Mouse (Mus musculus) hindbrain, embryonic 14.5 days (tissue): ENCODE results near the gene Paqr8. TPM values are rescaled to one million over a fixed set of nuclear protein-coding genes. Genes with fewer than 3 reads are reported as not detected.

Experiments used
- ATAC-seq: fragments of 200-750 bp; cut with Nextera tagmentation; 2 replicates; pipeline ENCODE4 v1.8.0; 2017; ENCODE audit warnings: moderate number of reproducible peaks, mild to moderate bottlenecking, moderate TSS enrichment, moderate library complexity; ENCODE audit not compliant: low FRiP score
- DNase-seq: peaks from one replicate; pipeline ENCODE4 v3.0.0-alpha.2; 2015; ENCODE audit warnings: low spot score
- H3K27ac ChIP-seq: fragments of 300-500 bp; sonication (generic); 2 replicates; pipeline ENCODE4 v1.5.1; 2014; ENCODE audit warnings: mild to moderate bottlenecking, moderate library complexity
- H3K27me3 ChIP-seq: fragments of 300-500 bp; sonication (generic); 2 replicates; pipeline ENCODE4 v1.6.1; 2014; ENCODE audit warnings: mild to moderate bottlenecking, low read length, mixed read lengths; ENCODE audit not compliant: control insufficient read depth, insufficient read depth
- H3K36me3 ChIP-seq: fragments of 300-500 bp; sonication (generic); replicated peaks from 2 replicates; pipeline ENCODE4 v1.6.1; 2014; ENCODE audit not compliant: control insufficient read depth, insufficient read depth
- H3K4me1 ChIP-seq: fragments of 300-500 bp; sonication (generic); replicated peaks from 2 replicates; pipeline ENCODE4 v1.6.1; 2014; ENCODE audit warnings: antibody characterized with exemption, low read length, mixed read lengths; ENCODE audit not compliant: control insufficient read depth, insufficient read depth
- H3K4me2 ChIP-seq: fragments of 300-500 bp; sonication (generic); replicated peaks from 2 replicates; pipeline ENCODE4 v1.6.1; 2014; ENCODE audit warnings: mild to moderate bottlenecking, moderate library complexity
- H3K4me3 ChIP-seq: fragments of 300-500 bp; sonication (generic); replicated peaks from 2 replicates; pipeline ENCODE4 v1.5.1; 2014; ENCODE audit warnings: mild to moderate bottlenecking, low read length
- H3K9ac ChIP-seq: fragments of 300-500 bp; sonication (generic); 2 replicates; pipeline ENCODE4 v1.6.1; 2014
- H3K9me3 ChIP-seq: fragments of 300-500 bp; sonication (generic); 2 replicates; pipeline ENCODE4 v1.6.1; 2016; ENCODE audit warnings: low read length; ENCODE audit not compliant: control insufficient read depth
- WGBS: fragments of 180-500 bp; shearing (Covaris S2); extraction: QIAGEN DNeasy Blood & Tissue Kit; methylation state at CpG from one replicate; pipeline ENCODE4 v1.1.7; 2014; 5-methylcytosine and 5-hydroxymethylcytosine counted together
- polyA plus RNA-seq: library from polyadenylated mRNA; unstranded; fragments of >200 nt; fragmentation: Nextera tagmentation; extraction: Ambion mirVana; gene quantifications from 2 replicates; pipeline ENCODE4 v1.2.1, GENCODE M21; 2014

The Paqr8 gene
- polyA plus RNA-seq: 39.9 and 43.5 TPM in 2 replicates

DNA sequence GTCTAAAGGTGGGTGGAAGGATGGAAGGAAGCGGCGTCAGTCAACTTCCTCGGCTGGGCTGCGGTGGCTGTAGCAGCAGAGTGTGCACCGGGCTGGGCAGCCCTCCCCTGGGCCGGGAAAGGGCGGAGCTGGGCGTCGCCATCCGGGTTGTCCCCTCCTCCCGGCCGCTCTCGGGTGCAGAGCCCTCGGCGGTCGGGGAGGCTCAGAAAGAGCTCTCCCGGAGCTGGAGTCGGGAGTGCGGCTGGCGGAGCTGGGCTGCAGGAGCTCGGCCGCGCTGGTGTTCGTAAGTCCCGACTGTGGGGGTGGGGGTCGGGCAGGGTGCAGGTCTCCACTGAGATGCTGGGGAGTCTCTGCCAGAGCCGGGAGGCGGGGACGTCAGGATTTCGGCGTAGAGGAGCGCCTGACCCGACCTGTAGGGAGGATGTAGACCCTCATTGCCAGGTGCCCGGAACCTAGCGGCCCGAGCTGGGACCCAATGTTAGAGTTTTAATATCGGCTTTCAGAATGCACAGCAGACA, at the start of gene Paqr8:
Gene Paqr8 (plus strand): TSS at position 203 of the 518 bp plus-strand sequence.
- peaks cover 19% of the 10 kb centered on the region for H3K4me1 ChIP-seq
- peak within 1 kb of the TSS; percentile 69 for H3K9ac ChIP-seq
- under 1% methylated on average over 31 of the region's 37 CpGs for WGBS
- H3K27me3 ChIP-seq: no peaks in the 10 kb centered on the region
- DNase-seq (peak; percentile 83), ATAC-seq (peak; percentile 96)
- peak within 1 kb of the TSS; percentile 69 for H3K27ac ChIP-seq
- no peaks in the 10 kb centered on the region for H3K36me3 ChIP-seq
- peak within 1 kb of the TSS; percentile 67 for H3K4me3 ChIP-seq
- no peaks in the 10 kb centered on the region for H3K9me3 ChIP-seq
- H3K4me2 ChIP-seq: peak within 1 kb of the TSS; percentile 66

DNA sequence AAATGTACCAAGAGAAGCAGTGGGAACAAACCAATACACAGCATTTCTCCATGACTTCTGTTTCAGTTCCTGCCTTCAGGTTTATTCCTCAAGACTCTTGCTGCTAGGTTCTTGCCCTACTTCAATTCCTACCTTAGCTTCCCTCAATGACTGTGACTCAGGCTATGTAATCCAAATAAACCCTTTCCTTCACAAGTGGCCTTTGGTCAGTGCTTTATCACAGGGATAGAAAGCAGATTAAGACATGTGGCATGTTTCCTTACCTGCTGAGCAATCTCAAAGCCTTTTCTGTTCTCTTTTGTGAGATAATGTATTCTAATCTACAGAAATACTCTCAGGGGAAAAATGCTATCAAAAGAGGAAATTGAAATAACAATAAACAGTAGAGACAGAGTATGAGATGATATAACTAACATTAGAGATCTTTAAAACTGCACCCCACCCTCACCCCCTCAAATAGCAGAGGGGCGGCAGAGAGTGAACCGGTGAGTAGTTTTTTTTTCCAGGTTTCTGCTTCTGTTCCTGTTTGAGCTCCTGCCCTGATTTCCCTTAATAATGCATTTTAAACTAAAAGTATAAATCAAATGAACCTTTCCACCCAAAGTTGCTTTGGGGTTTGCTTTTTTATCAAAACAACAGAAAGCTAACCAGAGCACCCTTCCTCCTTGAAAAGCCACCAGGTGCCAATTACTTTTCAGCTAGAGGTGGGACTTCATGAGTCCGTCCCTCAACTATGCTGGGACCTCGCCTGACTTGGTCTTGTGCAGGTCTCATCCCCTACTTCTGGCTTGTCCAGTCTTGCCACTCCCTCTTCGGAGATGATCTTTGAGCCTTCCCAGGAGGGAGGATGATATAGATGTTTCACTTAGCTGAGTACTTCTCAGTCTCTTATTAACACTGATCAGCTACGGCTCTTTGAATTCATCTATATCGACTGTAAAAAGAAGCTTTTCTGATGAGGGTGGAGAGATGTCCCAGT, 33.2 kb upstream of the Paqr8 start:
- Histone ChIP-seq H3K9me3 (no peaks in the 10 kb centered on the region), H3K36me3 (no peaks in the 10 kb centered on the region), H3K27ac (no peak overlapping the region), H3K4me2 (no peak overlapping the region), H3K9ac (no peak overlapping the region), H3K4me3 (no peak overlapping the region), H3K4me1 (no peaks in the 10 kb centered on the region), H3K27me3 (no peaks in the 10 kb centered on the region)
- 89% methylated on average over 7 of the region's 7 CpGs for WGBS
- ATAC-seq (no peak), DNase-seq (no peak)

DNA sequence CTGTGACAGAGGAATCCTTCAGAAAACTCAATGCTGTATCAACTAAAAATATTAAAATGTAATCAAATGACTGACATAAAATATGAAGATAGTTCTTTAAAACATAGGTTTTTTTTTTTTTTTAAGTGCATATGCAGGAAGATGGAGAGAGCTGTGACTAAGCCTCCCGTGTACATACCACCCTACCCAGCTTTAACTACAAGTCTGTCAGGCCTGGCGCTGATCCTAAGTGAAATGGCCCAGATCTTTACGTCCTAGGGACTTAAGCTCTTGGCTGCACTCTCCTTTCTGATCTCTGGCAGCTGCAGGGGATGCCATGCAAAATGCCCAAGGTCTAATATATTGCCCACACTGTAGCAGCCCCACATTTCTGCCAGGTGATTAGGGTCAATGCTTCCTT, 29.6 kb upstream of the Paqr8 start:
- Histone ChIP-seq H3K9ac (no peak overlapping the region), H3K27me3 (no peaks in the 10 kb centered on the region), H3K4me2 (no peak overlapping the region), H3K4me3 (no peak overlapping the region), H3K4me1 (no peaks in the 10 kb centered on the region), H3K9me3 (no peaks in the 10 kb centered on the region), H3K36me3 (no peaks in the 10 kb centered on the region), H3K27ac (no peak overlapping the region)
- WGBS: 78% methylated on average over 3 of the region's 3 CpGs
- ATAC-seq (no peak), DNase-seq (no peak)

DNA sequence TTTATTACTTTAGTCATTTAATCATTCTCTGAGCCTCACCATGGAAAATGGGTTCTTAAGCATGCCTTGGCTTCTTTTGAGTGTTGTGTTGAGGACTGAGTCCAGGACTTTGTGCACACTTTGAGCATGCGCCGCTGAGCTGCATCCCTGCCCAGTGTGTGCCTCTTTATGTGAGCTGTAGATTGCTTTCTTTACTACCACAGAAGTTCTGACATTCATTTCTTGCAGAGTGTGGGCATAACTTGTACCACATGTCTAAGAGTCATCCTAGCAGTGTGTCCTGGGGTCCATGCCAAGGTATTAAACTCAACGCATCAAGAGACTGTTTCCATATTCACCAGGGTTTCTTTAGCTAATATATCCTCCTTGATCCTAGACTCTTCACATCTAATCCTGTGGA, 28.5 kb upstream of the Paqr8 start:
- no peaks in the 10 kb centered on the region for H3K36me3 ChIP-seq
- H3K9me3 ChIP-seq: no peaks in the 10 kb centered on the region
- no peak for DNase-seq
- no peak overlapping the region for H3K4me2 ChIP-seq
- H3K4me3 ChIP-seq: no peak overlapping the region
- H3K27me3 ChIP-seq: no peaks in the 10 kb centered on the region
- 92% methylated on average over 3 of the region's 3 CpGs for WGBS
- no peak overlapping the region for H3K9ac ChIP-seq
- no peak for ATAC-seq
- no peaks in the 10 kb centered on the region for H3K4me1 ChIP-seq
- H3K27ac ChIP-seq: no peak overlapping the region

DNA sequence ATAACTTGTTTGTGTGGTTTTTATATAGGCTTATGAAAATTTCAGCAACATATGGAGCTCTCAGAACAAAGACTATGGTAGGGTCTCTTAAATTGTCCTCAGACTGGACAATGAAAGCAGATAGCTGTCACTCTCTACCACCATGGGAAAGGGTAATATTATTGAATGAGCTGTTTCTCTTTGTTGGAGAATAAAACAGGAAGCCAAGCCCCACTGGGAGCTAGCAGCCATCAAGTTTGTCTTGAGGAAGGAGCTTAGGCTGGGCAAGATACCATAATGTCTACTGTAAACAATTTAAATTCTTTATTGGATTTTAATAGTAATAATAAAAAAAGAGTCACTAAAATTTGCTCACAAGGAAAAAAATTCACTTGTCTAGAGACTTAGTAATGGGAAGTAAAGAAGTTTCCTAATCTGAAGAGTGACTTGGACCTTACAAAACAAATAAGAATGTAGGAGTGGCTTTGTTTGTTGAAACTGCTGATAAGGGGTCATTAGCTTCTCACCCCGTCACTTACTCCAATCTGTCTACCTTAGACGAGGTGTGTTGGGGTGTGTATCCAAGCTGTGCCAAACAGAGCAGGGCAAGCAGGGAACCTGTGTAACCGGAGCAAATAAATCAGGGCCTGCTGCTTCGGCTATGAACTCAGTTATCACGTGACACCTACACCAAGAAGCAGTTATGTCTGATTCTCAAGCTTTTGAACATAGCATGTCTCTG, 26.8 kb upstream of the Paqr8 start:
- Histone ChIP-seq H3K36me3 (no peaks in the 10 kb centered on the region), H3K27ac (no peak overlapping the region), H3K4me2 (no peak overlapping the region), H3K9me3 (no peaks in the 10 kb centered on the region), H3K4me3 (no peak overlapping the region), H3K27me3 (no peaks in the 10 kb centered on the region), H3K9ac (no peak overlapping the region), H3K4me1 (peaks cover 10% of the 10 kb centered on the region; the same call in 1 of the 2 replicates)
- ATAC-seq: no peak
- 80% methylated on average over 5 of the region's 5 CpGs for WGBS
- no peak for DNase-seq

DNA sequence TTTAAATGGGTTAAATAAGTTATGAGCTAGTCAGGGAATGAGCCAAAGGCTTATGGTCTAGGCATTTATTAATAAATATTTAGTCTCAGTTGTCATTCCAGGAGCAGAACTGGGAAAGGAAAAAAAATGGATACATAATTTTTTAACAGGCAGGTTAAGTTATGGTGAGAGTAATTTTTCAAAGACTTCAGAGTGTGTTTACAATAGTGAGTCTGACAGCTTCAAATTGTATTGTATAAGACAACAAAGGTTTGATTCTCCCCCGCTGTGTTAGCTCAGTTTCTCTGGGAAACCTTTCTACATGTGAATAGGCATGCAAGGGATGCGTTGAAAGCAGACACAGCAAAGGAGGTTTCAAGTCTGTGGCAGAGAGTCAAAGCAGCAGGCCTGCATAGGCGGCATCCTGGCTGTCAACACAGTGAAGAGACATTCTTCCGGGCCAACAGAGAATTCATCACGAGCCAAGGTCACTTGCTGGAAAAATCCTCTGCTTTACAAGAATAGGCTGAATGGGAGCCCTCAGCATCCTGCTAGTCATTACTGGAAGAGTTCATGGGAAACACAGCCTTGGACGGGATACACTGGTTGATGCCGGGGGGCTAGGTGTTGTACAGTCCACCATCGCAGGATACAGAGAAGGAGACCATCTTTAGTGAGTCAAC, 23.0 kb upstream of the Paqr8 start:
- H3K36me3 ChIP-seq: no peaks in the 10 kb centered on the region
- 12% methylated on average over 8 of the region's 8 CpGs for WGBS
- peaks cover 10% of the 10 kb centered on the region; the same call in 1 of the 2 replicates for H3K4me1 ChIP-seq
- no peak overlapping the region for H3K4me3 ChIP-seq
- DNase-seq (peak; percentile 67), ATAC-seq (peak; percentile 85; the same call in 1 of the 2 replicates)
- peak overlapping the region; percentile 62 for H3K27ac ChIP-seq
- no peak overlapping the region for H3K4me2 ChIP-seq
- H3K9me3 ChIP-seq: no peaks in the 10 kb centered on the region
- no peaks in the 10 kb centered on the region for H3K27me3 ChIP-seq
- no peak overlapping the region; the same call in 1 of the 2 replicates for H3K9ac ChIP-seq

DNA sequence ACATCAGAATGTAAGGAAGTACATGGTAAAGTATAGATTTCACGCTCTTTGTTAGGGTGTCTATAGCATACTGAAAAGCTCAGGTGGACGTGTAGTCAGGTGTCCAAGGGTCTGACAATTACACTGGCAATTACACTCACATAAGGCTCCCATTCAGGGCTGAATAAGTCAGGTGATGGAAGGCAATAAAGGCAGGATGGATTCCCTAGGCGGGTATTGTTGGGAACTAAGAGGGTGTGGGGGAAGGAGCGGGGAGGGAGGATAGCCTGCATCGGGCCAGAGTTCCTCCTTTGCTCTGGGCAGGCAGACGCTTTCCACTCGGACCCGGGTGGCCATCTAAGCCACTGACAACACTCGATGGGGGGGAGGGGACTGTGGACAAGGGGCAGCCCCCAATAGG, 22.4 kb upstream of the Paqr8 start:
- Histone ChIP-seq H3K27ac (peak overlapping the region; percentile 62), H3K36me3 (no peaks in the 10 kb centered on the region), H3K27me3 (no peaks in the 10 kb centered on the region), H3K4me2 (no peak overlapping the region), H3K4me1 (peaks cover 10% of the 10 kb centered on the region; the same call in 1 of the 2 replicates), H3K9ac (no peak overlapping the region), H3K9me3 (no peaks in the 10 kb centered on the region), H3K4me3 (no peak overlapping the region)
- WGBS: 14% methylated on average over 9 of the region's 9 CpGs
- DNase-seq (no peak), ATAC-seq (peak; percentile 51; the same call in 1 of the 2 replicates)

DNA sequence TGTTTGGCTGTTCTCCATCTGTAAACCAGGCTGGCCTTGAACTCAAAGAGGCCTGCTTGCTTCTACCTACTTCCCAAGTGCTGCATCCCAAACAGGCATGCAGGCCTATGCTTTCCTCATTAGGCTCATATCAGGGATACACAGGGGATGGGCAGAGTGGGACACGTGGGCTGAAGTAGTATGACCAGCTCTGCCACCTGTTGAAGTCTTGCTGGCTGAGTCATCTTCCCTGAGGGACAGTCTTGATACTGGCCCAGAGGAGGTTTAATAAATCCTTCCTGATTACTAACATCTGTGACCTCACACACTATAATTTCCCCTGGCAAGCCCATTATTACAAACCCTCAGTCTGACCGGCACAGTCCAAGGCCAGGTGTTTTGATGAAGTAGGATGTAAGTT, 19.5 kb upstream of the Paqr8 start:
- Histone ChIP-seq H3K4me3 (no peak overlapping the region), H3K27ac (no peak overlapping the region)
- WGBS: 84% methylated on average over 2 of the region's 2 CpGs

More for the DNA sequence above, 19.5 kb upstream of the Paqr8 start:
- H3K36me3 ChIP-seq: no peaks in the 10 kb centered on the region
- no peaks in the 10 kb centered on the region for H3K27me3 ChIP-seq
- ATAC-seq (no peak), DNase-seq (no peak)
- H3K9ac ChIP-seq: no peak overlapping the region
- H3K4me1 ChIP-seq: peaks cover 10% of the 10 kb centered on the region; the same call in 1 of the 2 replicates
- H3K4me2 ChIP-seq: no peak overlapping the region
- no peaks in the 10 kb centered on the region for H3K9me3 ChIP-seq
